Mouse (Mus musculus) forebrain, embryonic 10.5 days (tissue): ENCODE data around the gene Ecsit. TPM values are rescaled to one million over a fixed set of nuclear protein-coding genes. Genes with fewer than 3 reads are reported as not detected.
"Not testable (repeated sequence)": the region's sequence is repeated elsewhere in the genome, so short reads cannot be mapped to it uniquely, and the experiment has no call there.

ENCODE experiments used
- DNase-seq: peaks from one replicate; pipeline ENCODE4 v3.0.0-alpha.2; 2017; ENCODE audit warnings: low spot score; ENCODE audit errors: extremely low spot score
- H3K27ac ChIP-seq: fragments of 300-500 bp; sonication (generic); 2 replicates; pipeline ENCODE4 v1.5.1; 2016; ENCODE audit warnings: mild to moderate bottlenecking
- H3K27me3 ChIP-seq: fragments of 300-500 bp; sonication (generic); 2 replicates; pipeline ENCODE4 v1.6.1; 2016; ENCODE audit warnings: mild to moderate bottlenecking; ENCODE audit not compliant: poor library complexity, severe bottlenecking
- H3K36me3 ChIP-seq: fragments of 300-500 bp; sonication (generic); replicated peaks from 2 replicates; pipeline ENCODE4 v1.6.1; 2016; ENCODE audit warnings: mild to moderate bottlenecking, moderate library complexity
- H3K4me1 ChIP-seq: fragments of 300-500 bp; sonication (generic); 2 replicates; pipeline ENCODE4 v1.6.1; 2016
- H3K4me3 ChIP-seq: fragments of 300-500 bp; sonication (generic); 2 replicates; pipeline ENCODE4 v1.5.1; 2016; ENCODE audit warnings: mild to moderate bottlenecking, moderate library complexity
- H3K9me3 ChIP-seq: fragments of 300-500 bp; sonication (generic); 2 replicates; pipeline ENCODE4 v1.6.1; 2016; ENCODE audit warnings: mild to moderate bottlenecking, moderate library complexity
- WGBS: fragments of 180-500 bp; shearing (Covaris S2); methylation state at CpG from one replicate; pipeline ENCODE4 v1.1.7; 2016; 5-methylcytosine and 5-hydroxymethylcytosine counted together
- polyA plus RNA-seq: library from polyadenylated mRNA; unstranded; fragments of >200 nt; fragmentation: Nextera tagmentation; extraction: Ambion mirVana; gene quantifications from 2 replicates; pipeline ENCODE4 v1.2.1, GENCODE M21; 2016

Ecsit gene
- polyA plus RNA-seq, 1 experiment from 2014 or later = 42.0 TPM

GRCm38 (mm10) chr9:22084667-22085021 is 594 bp downstream of the Ecsit start:
- no peak for DNase-seq
- H3K4me3 ChIP-seq = peak overlapping the region; percentile 87
- WGBS = 36% methylated on average over 4 of the region's 4 CpGs
- H3K27me3 ChIP-seq = no peaks in the 10 kb centered on the region
- H3K4me1 ChIP-seq = peaks cover 13% of the 10 kb centered on the region
- H3K27ac ChIP-seq = peak overlapping the region; percentile 84
- H3K36me3 ChIP-seq = peaks cover 17% of the 10 kb centered on the region
- H3K9me3 ChIP-seq = no peaks in the 10 kb centered on the region

GRCm38 (mm10) chr9:22076223-22076622 is 9.0 kb downstream of the Ecsit start:
- no peak overlapping the region for H3K27ac ChIP-seq
- no peak for DNase-seq
- H3K4me1 ChIP-seq = peaks cover 10% of the 10 kb centered on the region
- H3K9me3 ChIP-seq = no peaks in the 10 kb centered on the region
- peaks cover 49% of the 10 kb centered on the region for H3K36me3 ChIP-seq
- H3K4me3 ChIP-seq = no peak overlapping the region
- H3K27me3 ChIP-seq = no peaks in the 10 kb centered on the region
- 95% methylated on average over 23 of the region's 23 CpGs for WGBS

GRCm38 (mm10) chr9:22075778-22076177 is 9.5 kb downstream of the Ecsit start:
- H3K36me3 ChIP-seq = peaks cover 49% of the 10 kb centered on the region
- not testable (repeated sequence) for H3K9me3 ChIP-seq, H3K4me3 ChIP-seq, H3K27me3 ChIP-seq, H3K27ac ChIP-seq, DNase-seq
- 83% methylated on average over 5 of the region's 5 CpGs for WGBS
- peaks cover 10% of the 10 kb centered on the region for H3K4me1 ChIP-seq

GRCm38 (mm10) chr9:22072276-22072675 is 13.0 kb downstream of the Ecsit start:
- no peak overlapping the region for H3K4me3 ChIP-seq
- H3K27ac ChIP-seq = no peak overlapping the region
- WGBS = 89% methylated on average over 4 of the region's 4 CpGs
- H3K27me3 ChIP-seq = no peaks in the 10 kb centered on the region
- DNase-seq = no peak
- H3K9me3 ChIP-seq = no peaks in the 10 kb centered on the region
- H3K4me1 ChIP-seq = peaks cover 23% of the 10 kb centered on the region
- H3K36me3 ChIP-seq = peaks cover 56% of the 10 kb centered on the region

- Histone ChIP-seq H3K4me1 (peaks cover 23% of the 10 kb centered on the region), H3K9me3 (no peaks in the 10 kb centered on the region), H3K27ac (peak within 1 kb of the TSS; percentile 100), H3K4me3 (peak within 1 kb of the TSS; percentile 92), H3K36me3 (peaks cover 63% of the 10 kb centered on the region), H3K27me3 (no peaks in the 10 kb centered on the region)
- under 1% methylated on average over 87 of the region's 87 CpGs for WGBS
- peak; percentile 95 for DNase-seq
These were observed 14.3 kb downstream of the Ecsit start, which contains the start of the genes Gm49318 and Zfp653 for GRCm38 (mm10) chr9:22070791-22071573. Gm49318 (minus strand) TSS chr9:22071259. Zfp653 (minus strand) TSS chr9:22071376.

GRCm38 (mm10) chr9:22069881-22070553 is 15.2 kb downstream of the Ecsit start:
- WGBS = 72% methylated on average over 4 of the region's 4 CpGs
- Histone ChIP-seq H3K36me3 (peaks cover 70% of the 10 kb centered on the region), H3K27me3 (no peaks in the 10 kb centered on the region), H3K9me3 (no peaks in the 10 kb centered on the region), H3K4me1 (peaks cover 23% of the 10 kb centered on the region), H3K27ac (peak overlapping the region; percentile 100), H3K4me3 (peak overlapping the region; percentile 92)
- DNase-seq = no peak

GRCm38 (mm10) chr9:22067195-22067594 is 18.0 kb downstream of the Ecsit start:
- Histone ChIP-seq H3K36me3 (peaks cover 71% of the 10 kb centered on the region), H3K27me3 (no peaks in the 10 kb centered on the region), H3K27ac (no peak overlapping the region), H3K9me3 (no peaks in the 10 kb centered on the region), H3K4me1 (peaks cover 21% of the 10 kb centered on the region), H3K4me3 (no peak overlapping the region)
- no peak for DNase-seq
- WGBS = 84% methylated on average over 5 of the region's 5 CpGs

GRCm38 (mm10) chr9:22066433-22066832 is 18.8 kb downstream of the Ecsit start:
- peaks cover 78% of the 10 kb centered on the region for H3K36me3 ChIP-seq

GRCm38 (mm10) chr9:22065642-22066041 is 19.6 kb downstream of the Ecsit start:
- WGBS = 97% methylated on average over 11 of the region's 11 CpGs
- Histone ChIP-seq H3K4me3 (no peak overlapping the region), H3K9me3 (no peaks in the 10 kb centered on the region), H3K4me1 (peaks cover 12% of the 10 kb centered on the region), H3K27me3 (no peaks in the 10 kb centered on the region), H3K36me3 (peaks cover 86% of the 10 kb centered on the region), H3K27ac (no peak overlapping the region)
- no peak for DNase-seq

More at GRCm38 (mm10) chr9:22066433-22066832, 18.8 kb downstream of the Ecsit start:
- Histone ChIP-seq H3K27me3 (no peaks in the 10 kb centered on the region), H3K27ac (no peak overlapping the region), H3K4me1 (peaks cover 15% of the 10 kb centered on the region), H3K9me3 (no peaks in the 10 kb centered on the region), H3K4me3 (no peak overlapping the region)
- 77% methylated on average over 3 of the region's 3 CpGs for whole genome bisulfite sequencing
- DNase-seq = peak; percentile 29

GRCm38 (mm10) chr9:22064341-22064740 is 20.9 kb downstream of the Ecsit start:
- H3K4me1 ChIP-seq = no peaks in the 10 kb centered on the region
- no peak for DNase-seq
- no peaks in the 10 kb centered on the region for H3K9me3 ChIP-seq
- WGBS = 89% methylated on average over 3 of the region's 3 CpGs
- H3K27ac ChIP-seq = no peak overlapping the region
- no peak overlapping the region for H3K4me3 ChIP-seq
- no peaks in the 10 kb centered on the region for H3K27me3 ChIP-seq
- peaks cover 95% of the 10 kb centered on the region for H3K36me3 ChIP-seq

- H3K27me3 ChIP-seq = peaks cover 14% of the 10 kb centered on the region
- no peaks in the 10 kb centered on the region for H3K9me3 ChIP-seq
- no peak for DNase-seq
- no peaks in the 10 kb centered on the region for H3K4me1 ChIP-seq
- peaks cover 99% of the 10 kb centered on the region for H3K36me3 ChIP-seq
- no peak overlapping the region for H3K27ac ChIP-seq
- whole genome bisulfite sequencing = 85% methylated on average over 2 of the region's 2 CpGs
- no peak overlapping the region for H3K4me3 ChIP-seq
These were observed 23.9 kb downstream of the Ecsit start for GRCm38 (mm10) chr9:22061339-22061738.

- peaks cover 10% of the 10 kb centered on the region for H3K4me1 ChIP-seq
- H3K4me3 ChIP-seq = no peak overlapping the region
- H3K27ac ChIP-seq = no peak overlapping the region
- peaks cover 66% of the 10 kb centered on the region for H3K36me3 ChIP-seq
- H3K9me3 ChIP-seq = no peaks in the 10 kb centered on the region
- H3K27me3 ChIP-seq = peaks cover 48% of the 10 kb centered on the region
- WGBS = 95% methylated on average over 9 of the region's 9 CpGs
- DNase-seq = no peak
These were observed 27.2 kb downstream of the Ecsit start for GRCm38 (mm10) chr9:22058011-22058424.

- 92% methylated on average over 9 of the region's 9 CpGs for WGBS
- peaks cover 57% of the 10 kb centered on the region for H3K27me3 ChIP-seq
- H3K36me3 ChIP-seq = peaks cover 57% of the 10 kb centered on the region
- no peak for DNase-seq
- no peaks in the 10 kb centered on the region for H3K9me3 ChIP-seq
- H3K4me3 ChIP-seq = no peak overlapping the region
- no peak overlapping the region for H3K27ac ChIP-seq
- peaks cover 12% of the 10 kb centered on the region for H3K4me1 ChIP-seq
These were observed 28.2 kb downstream of the Ecsit start for GRCm38 (mm10) chr9:22057031-22057517.
